Mouse (Mus musculus): ENCODE results near the gene Cbfa2t2. TPM values are rescaled to one million over a fixed set of nuclear protein-coding genes. Genes with fewer than 3 reads are reported as not detected.

Cbfa2t2 gene
- total and polyA plus RNA-seq, 3 experiments, result 7.8 to 17.3 (median 15.6) TPM

DNA sequence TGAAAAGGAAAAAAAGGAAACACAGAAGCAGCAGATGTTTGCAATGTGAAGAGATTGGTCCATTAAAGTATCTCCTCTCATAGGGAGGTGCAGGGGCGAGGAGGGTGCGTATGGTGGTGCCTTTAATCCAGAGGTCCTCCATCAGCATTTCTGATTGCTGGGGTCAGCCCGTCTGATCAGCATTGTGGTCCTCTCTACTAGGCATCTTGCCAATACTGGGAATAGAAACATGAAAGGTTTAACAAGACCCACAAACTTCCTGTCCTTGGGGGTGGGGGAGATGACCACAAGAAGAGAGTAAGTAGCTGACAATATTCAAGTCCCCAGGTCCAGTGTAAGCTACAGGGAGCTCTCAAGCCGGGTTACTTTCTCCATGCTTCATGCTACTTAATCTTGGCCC is 134.4 kb downstream of the Cbfa2t2 start:
- Histone ChIP-seq H3K4me3 (no peak overlapping the region), H3K36me3 (ENCODE audit: control insufficient read depth, insufficient read depth, low read length) (no peaks in the 10 kb centered on the region), H3K27ac (no peak overlapping the region), H3K9ac (ENCODE audit: low read depth, low read length) (no peak overlapping the region), H3K4me1 (ENCODE audit: control insufficient read depth, insufficient read depth, low read length) (no peaks in the 10 kb centered on the region), H3K79me2 (replicated peaks; ENCODE audit: control insufficient read depth, insufficient read depth, low read length) (no peaks in the 10 kb centered on the region), H3K27me3 (ENCODE audit: control insufficient read depth, insufficient read depth, low read length) (no peaks in the 10 kb centered on the region)
- intact Hi-C loops (cut with DNase I), result loop anchor here (2.0 kb wide), 1 partner anchor 32 kb away; the partner anchor contains the start of gene Pxmp4
- TF ChIP-seq EP300 (IDR thresholded peaks at IDR 0.05; ENCODE audit: insufficient read depth, low read depth, low read length), result no peak
- no peak for TF ChIP-seq CTCF (IDR thresholded peaks at IDR 0.05)
- TF ChIP-seq POLR2A (IDR thresholded peaks at IDR 0.05; ENCODE audit: insufficient read depth, low read depth, low read length), result no peak
- 55% methylated on average over 4 of the region's 4 CpGs for WGBS
- DNase-seq, result no peak

DNA sequence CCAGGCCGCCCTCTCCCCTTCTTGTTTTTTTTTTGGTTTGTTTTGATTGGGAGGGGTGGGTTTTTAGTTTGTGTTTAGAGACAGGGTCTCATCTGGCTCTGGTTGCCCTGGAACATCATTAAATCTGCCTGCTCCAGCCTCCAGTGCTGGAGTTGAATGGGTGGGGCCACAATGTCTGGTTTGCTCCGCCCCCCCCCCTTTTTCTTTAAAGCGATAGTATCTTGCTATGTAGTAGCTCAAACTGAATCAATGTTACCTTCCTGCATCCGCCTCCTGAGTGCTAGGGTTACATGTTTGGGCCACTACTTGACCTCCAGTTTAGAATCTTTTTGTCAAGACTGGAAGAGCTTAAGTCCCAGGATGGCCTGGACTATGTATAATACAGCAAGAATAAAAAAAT is 135.0 kb downstream of the Cbfa2t2 start:
- intact Hi-C loops (cut with DNase I), result loop anchor here (2.0 kb wide), 1 partner anchor 32 kb away; the partner anchor contains the start of gene Pxmp4

DNA sequence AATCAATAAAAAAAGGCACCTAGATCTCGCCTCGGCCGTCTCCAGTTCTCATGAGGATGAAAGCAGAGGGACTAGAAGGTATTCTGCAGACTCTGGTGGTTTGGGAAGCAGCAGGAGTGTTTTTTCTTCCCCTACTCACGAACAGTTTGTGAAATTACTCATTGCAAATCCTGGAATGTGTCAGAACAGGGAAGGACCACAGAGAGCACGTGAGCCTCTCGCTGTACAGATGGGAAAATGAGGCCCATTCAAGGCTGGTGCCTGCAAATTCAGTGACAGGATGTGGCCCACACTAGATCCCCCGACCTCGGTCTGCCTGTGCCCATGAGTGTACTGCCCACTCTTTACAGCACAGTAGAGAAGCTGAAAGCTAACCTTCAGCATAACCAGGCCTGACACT is 135.7 kb downstream of the Cbfa2t2 start:
- Histone ChIP-seq H3K36me3 (ENCODE audit: control insufficient read depth, insufficient read depth, low read length) (no peaks in the 10 kb centered on the region), H3K4me3 (no peak overlapping the region), H3K79me2 (replicated peaks; ENCODE audit: control insufficient read depth, insufficient read depth, low read length) (no peaks in the 10 kb centered on the region), H3K27ac (no peak overlapping the region), H3K27me3 (ENCODE audit: control insufficient read depth, insufficient read depth, low read length) (no peaks in the 10 kb centered on the region), H3K9ac (ENCODE audit: low read depth, low read length) (no peak overlapping the region), H3K4me1 (ENCODE audit: control insufficient read depth, insufficient read depth, low read length) (no peaks in the 10 kb centered on the region)
- 76% methylated on average over 8 of the region's 8 CpGs for WGBS
- no peak for DNase-seq
- no peak for TF ChIP-seq POLR2A (IDR thresholded peaks at IDR 0.05; ENCODE audit: insufficient read depth, low read depth, low read length)
- no peak for TF ChIP-seq EP300 (IDR thresholded peaks at IDR 0.05; ENCODE audit: insufficient read depth, low read depth, low read length)
- TF ChIP-seq CTCF (IDR thresholded peaks at IDR 0.05), result no peak
- intact Hi-C loops (cut with DNase I), result loop anchor here (2.0 kb wide), 1 partner anchor 31 kb away; the partner anchor contains the start of gene Pxmp4

More for the DNA sequence above, 135.0 kb downstream of the Cbfa2t2 start:
- Histone ChIP-seq H3K27me3 (ENCODE audit: control insufficient read depth, insufficient read depth, low read length) (no peaks in the 10 kb centered on the region), H3K4me3 (no peak overlapping the region), H3K9ac (ENCODE audit: low read depth, low read length) (no peak overlapping the region), H3K79me2 (replicated peaks; ENCODE audit: control insufficient read depth, insufficient read depth, low read length) (no peaks in the 10 kb centered on the region), H3K27ac (no peak overlapping the region), H3K36me3 (ENCODE audit: control insufficient read depth, insufficient read depth, low read length) (no peaks in the 10 kb centered on the region), H3K4me1 (ENCODE audit: control insufficient read depth, insufficient read depth, low read length) (no peaks in the 10 kb centered on the region)
- TF ChIP-seq CTCF (IDR thresholded peaks at IDR 0.05), result no peak
- WGBS, result 77% methylated on average over 4 of the region's 4 CpGs
- DNase-seq, result no peak

DNA sequence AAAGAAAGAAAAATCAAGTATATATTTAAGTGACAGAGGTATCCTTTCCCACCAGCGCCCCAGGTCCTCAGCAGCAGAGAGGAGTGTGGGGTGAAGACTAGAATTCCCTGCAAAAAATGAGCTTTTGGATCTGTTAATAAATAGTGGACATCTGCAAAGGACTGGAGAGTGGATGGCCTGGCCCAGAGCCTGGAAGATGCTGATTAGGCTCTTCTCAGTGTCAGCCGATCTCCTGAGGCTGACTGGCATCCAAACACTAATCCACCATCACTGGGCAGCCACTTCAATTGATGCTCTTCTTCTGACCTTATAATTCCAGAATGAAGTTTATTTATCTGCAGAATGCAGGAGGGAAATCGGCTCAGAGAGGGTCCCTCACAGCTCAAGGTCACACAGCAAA is 136.7 kb downstream of the Cbfa2t2 start:
- DNase-seq, result no peak
- TF ChIP-seq EP300 (IDR thresholded peaks at IDR 0.05; ENCODE audit: insufficient read depth, low read depth, low read length) (no peak), CTCF (IDR thresholded peaks at IDR 0.05) (no peak), POLR2A (IDR thresholded peaks at IDR 0.05; ENCODE audit: insufficient read depth, low read depth, low read length) (no peak)
- H3K36me3 ChIP-seq (ENCODE audit: control insufficient read depth, insufficient read depth, low read length), result no peaks in the 10 kb centered on the region
- 80% methylated on average over 3 of the region's 3 CpGs for WGBS
- no peak overlapping the region for H3K4me3 ChIP-seq
- H3K27ac ChIP-seq, result no peak overlapping the region
- intact Hi-C loops (cut with DNase I), result no loop called here
- no peaks in the 10 kb centered on the region for H3K79me2 ChIP-seq (replicated peaks; ENCODE audit: control insufficient read depth, insufficient read depth, low read length)
- no peaks in the 10 kb centered on the region for H3K4me1 ChIP-seq (ENCODE audit: control insufficient read depth, insufficient read depth, low read length)
- no peak overlapping the region for H3K9ac ChIP-seq (ENCODE audit: low read depth, low read length)
- H3K27me3 ChIP-seq (ENCODE audit: control insufficient read depth, insufficient read depth, low read length), result no peaks in the 10 kb centered on the region

DNA sequence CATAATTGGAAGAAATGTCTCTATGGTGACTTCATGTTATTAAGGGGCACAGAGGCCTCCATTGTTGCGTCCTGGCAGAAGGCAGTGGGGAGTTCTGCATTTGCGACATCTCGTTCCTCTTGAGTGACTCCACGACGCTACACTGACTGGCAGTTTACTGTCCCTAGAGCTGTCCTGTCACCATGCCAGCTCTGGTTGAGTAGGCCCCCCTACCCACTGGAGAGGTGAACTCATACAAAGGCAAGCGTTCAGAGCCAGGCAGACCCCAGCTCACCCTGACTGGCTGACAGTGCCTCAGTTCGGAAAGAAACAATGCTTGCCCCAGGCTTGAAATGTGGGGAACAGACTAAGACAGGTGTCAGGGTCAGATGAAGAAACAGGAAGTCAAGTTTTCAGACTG is 138.0 kb downstream of the Cbfa2t2 start:
- no peak for TF ChIP-seq POLR2A (IDR thresholded peaks at IDR 0.05; ENCODE audit: insufficient read depth, low read depth, low read length)
- TF ChIP-seq CTCF (IDR thresholded peaks at IDR 0.05), result no peak
- no peak for TF ChIP-seq EP300 (IDR thresholded peaks at IDR 0.05; ENCODE audit: insufficient read depth, low read depth, low read length)

DNA sequence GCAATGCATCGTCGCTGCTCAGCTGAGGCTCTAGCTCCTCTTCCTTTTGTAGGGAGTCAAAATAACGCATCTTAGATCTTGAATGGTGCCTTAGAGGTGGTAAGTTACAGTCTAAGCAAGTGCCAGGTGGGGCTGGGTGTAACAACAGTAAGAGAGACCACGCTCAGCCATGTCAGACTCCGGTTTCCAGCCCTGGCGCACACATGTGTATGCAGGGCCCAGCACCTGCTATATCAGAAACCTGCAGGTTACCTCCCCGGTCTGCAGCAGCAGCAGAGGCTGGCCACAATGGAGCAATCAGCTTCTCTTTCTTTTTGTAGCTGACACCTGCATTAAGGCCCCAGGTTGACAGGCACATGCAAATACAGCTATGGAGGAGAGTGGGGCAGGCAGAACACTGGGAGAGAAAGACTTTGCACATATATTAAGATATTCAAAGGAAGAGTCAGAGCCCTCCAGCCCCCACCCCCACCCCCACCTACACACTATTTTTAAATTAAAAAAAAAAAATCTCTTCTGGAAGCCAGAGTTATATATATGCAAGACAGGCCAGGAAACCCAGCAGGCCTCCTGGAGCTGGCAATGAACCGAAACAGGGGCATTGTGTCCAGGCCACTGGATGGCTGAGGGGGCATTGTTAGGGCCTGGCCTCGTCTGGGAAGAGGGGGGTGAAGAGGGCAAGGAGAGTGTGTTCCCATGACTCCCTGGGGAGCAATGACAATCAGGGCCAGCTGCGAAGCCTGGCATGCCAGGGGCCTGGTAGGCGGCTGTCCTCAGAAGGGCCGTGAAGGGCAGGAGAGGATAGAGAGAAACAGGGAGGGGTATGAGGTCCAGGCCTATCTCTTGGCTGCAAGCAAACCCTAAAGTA is 140.8 kb downstream of the Cbfa2t2 start:
- Histone ChIP-seq H3K27ac (no peak overlapping the region), H3K27me3 (ENCODE audit: control insufficient read depth, insufficient read depth, low read length) (no peaks in the 10 kb centered on the region), H3K9ac (ENCODE audit: low read depth, low read length) (no peak overlapping the region), H3K4me3 (no peak overlapping the region), H3K36me3 (ENCODE audit: control insufficient read depth, insufficient read depth, low read length) (no peaks in the 10 kb centered on the region), H3K79me2 (replicated peaks; ENCODE audit: control insufficient read depth, insufficient read depth, low read length) (no peaks in the 10 kb centered on the region), H3K4me1 (ENCODE audit: control insufficient read depth, insufficient read depth, low read length) (peaks cover 2% of the 10 kb centered on the region)
- no peak for DNase-seq
- TF ChIP-seq CTCF (IDR thresholded peaks at IDR 0.05) (no peak), EP300 (IDR thresholded peaks at IDR 0.05; ENCODE audit: insufficient read depth, low read depth, low read length) (no peak), POLR2A (IDR thresholded peaks at IDR 0.05; ENCODE audit: insufficient read depth, low read depth, low read length) (no peak)
- WGBS, result 63% methylated on average over 12 of the region's 12 CpGs
- intact Hi-C loops (cut with DNase I), result no loop called here

More for the DNA sequence above, 138.0 kb downstream of the Cbfa2t2 start:
- H3K36me3 ChIP-seq (ENCODE audit: control insufficient read depth, insufficient read depth, low read length), result no peaks in the 10 kb centered on the region
- 75% methylated on average over 7 of the region's 7 CpGs for WGBS
- no peak overlapping the region for H3K9ac ChIP-seq (ENCODE audit: low read depth, low read length)
- DNase-seq, result no peak
- no peak overlapping the region for H3K4me3 ChIP-seq
- H3K4me1 ChIP-seq (ENCODE audit: control insufficient read depth, insufficient read depth, low read length), result no peaks in the 10 kb centered on the region
- no peak overlapping the region for H3K27ac ChIP-seq
- H3K79me2 ChIP-seq (replicated peaks; ENCODE audit: control insufficient read depth, insufficient read depth, low read length), result no peaks in the 10 kb centered on the region
- no peaks in the 10 kb centered on the region for H3K27me3 ChIP-seq (ENCODE audit: control insufficient read depth, insufficient read depth, low read length)
- intact Hi-C loops (cut with DNase I), result no loop called here
